Mouse (Mus musculus): ENCODE measurements around the gene Gsg1l2.

- TF ChIP-seq CTCF (IDR thresholded peaks at IDR 0.05; ENCODE audit: borderline replicate concordance, control insufficient read depth, extremely low read depth, insufficient read depth, low read length, poor library complexity) (no peak), POLR2A (IDR thresholded peaks at IDR 0.05; ENCODE audit: control insufficient read depth, extremely low read depth, insufficient read depth, low read length, poor library complexity) (no peak)
Measured at GRCm38 (mm10) chr11:67756287-67756686, 18.1 kb upstream of the Gsg1l2 start.

Measured in thymus, adult 2 months (tissue).